Mouse (Mus musculus): ENCODE measurements at regions not wholly inside any gene's neighbourhood (a gene's known extent, or its start where the extent isn't known, plus 50 kb on each side); places are given as distances from the start of the nearest gene placed in this dataset.

DNA sequence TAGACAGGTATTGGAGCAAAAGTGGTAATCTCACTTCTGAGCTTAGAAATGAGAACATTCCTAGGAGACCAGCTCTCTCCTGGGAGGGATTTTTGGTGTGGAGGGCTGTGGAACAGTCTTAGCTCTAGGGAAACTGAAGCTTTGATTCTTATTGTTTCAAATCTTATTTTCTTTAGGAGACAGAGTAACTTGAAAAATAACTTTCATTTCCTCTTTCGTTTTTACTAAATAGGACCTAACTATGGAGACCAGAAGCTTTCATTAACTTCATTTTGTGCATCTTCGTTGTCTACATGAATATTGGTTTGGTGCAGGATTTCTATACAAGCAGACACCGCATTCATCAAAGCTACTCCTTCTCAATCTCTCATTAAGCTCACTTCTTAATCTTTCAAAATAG lies 1010.5 kb upstream of the Msl3l2 start:
- no peak for DNase-seq (ENCODE audit: low spot score in 2 of 2)

- DNase-seq (ENCODE audit: low spot score in 2 of 2): peak in 1 of 2 experiments; percentile 4
These were observed 1009.5 kb upstream of the Msl3l2 start for GRCm38 (mm10) chr10:55097225-55097624.

- DNase-seq (ENCODE audit: low spot score in 2 of 2): no peak
These were observed 1008.4 kb upstream of the Msl3l2 start for GRCm38 (mm10) chr10:55098278-55098677.

DNA sequence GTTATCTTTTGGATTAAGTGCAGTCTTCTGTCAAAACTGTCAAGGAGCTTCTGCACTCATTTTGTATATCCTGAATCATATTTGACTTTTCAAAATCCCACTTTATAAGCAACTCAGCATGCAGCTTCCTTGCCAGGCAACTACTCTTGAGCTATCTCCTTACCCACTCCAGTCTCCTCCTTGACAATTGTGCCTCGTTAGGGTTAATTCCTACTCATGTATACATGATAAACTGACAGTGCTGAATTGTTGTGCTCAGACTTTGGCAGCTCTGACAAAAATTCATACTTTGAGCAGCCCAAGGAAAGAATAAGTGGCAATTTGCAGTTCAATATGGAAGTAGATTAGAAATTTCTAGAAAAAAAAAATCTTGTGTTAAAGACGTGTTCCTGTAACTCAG lies 994.5 kb upstream of the Msl3l2 start:
- DNase-seq (ENCODE audit: low spot score in 2 of 2): no peak

- DNase-seq (ENCODE audit: low spot score in 2 of 2): no peak
These were observed 958.5 kb upstream of the Msl3l2 start for GRCm38 (mm10) chr10:55148190-55148589.

DNA sequence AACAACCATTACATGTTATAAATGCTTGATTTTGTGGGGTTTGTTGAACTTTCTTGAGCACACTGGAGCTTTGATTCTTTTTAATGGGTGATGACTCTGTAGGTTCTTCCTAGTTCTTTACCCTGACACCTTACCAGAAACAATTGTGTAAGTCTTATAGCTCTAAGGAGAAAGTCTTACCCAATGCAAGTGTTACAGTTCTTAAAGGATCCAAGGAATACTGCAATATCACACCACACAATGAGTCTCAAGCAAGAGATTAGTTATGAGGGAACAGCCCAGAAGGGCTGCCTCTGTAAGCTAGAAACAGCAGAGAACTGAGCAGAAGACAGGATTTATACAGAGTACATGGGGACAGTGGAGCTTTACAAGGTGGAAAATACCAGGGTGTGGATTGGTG lies 914.5 kb upstream of the Msl3l2 start:
- no peak for DNase-seq (ENCODE audit: low spot score in 2 of 2)

DNA sequence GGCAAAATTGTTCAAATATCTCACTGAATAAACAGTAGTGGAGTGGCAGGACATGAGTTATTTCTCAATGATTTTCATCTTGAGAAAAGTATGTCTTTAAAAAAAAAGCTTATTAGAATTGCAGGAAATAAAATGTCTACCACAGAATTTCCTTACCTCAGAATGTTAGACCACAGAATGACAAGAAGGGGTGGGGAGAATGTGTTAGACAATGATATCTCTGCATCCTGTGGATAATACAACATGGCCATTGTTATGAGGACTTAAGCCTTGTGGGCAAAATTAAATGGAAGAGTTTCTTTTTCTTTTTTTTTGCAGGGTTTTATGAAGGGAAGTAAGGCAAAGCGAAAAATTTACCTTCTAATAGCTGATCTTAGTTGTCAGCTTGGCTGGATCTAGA lies 912.6 kb upstream of the Msl3l2 start:
- DNase-seq (ENCODE audit: low spot score in 2 of 2): no peak

- no peak for DNase-seq (ENCODE audit: low spot score in 2 of 2)
These were observed 911.5 kb upstream of the Msl3l2 start for GRCm38 (mm10) chr10:55195266-55195665.

DNA sequence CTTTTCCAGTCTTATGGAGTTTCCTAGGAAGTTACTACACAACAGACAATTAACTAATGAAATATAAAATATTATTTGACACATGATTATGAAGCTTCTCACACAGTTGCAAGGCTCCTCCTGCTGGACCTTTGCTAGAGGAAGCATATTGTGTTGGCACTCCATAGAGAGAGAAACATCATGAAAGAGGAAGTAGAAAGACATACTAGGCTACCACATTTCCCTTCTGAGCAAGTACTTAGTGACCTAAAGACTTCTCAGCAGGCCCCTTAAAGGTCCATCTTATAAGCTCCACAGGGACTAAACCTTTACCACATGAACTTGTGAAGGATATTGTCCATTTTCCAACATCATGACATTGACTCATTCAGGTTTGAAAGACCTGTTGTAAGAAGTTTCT lies 869.6 kb upstream of the Msl3l2 start:
- no peak for DNase-seq (ENCODE audit: low spot score in 2 of 2)

GRCm38 (mm10) chr10:55257351-55257750 lies 849.4 kb upstream of the Msl3l2 start:
- DNase-seq (ENCODE audit: low spot score in 2 of 2): no peak

DNA sequence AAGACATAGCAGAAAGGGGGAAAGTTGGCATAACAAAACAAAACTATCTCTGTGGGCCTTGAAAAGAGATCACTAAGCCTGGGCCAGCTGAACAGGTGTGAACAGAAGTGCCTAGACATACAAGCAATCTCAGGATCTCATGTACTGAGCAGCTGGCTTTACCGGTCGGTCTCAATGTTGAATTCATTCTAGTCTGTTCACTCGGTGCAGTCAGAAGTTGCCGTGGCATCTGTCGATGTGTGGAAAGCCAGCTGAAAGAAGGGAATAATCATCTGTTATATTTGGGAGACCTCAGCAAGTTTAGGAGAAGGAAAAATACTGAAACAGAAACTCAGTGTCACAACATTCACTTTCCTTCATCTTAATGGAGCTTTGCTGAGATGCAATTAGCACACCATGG lies 806.6 kb upstream of the Msl3l2 start:
- DNase-seq (ENCODE audit: low spot score in 2 of 2): peak in 1 of 2 experiments; percentile 1

DNA sequence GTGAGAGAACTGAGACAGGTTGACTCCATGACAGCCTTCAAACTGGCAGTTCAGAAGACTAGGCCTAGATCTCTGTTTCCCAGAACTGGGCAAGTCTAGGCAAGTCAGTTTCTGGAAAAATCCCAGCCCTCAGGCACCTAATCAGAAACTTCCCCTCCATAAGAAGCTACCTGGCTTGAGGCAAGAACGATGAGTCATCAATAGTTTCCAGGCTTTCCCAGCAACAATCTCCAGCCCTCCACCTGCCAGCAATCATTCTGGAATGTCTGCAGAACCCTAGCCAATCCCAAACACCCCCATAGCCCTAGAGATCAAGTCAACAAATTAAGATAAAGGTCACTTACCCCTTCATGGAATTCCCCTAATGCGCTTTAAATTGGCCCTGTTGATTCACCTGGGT lies 772.9 kb upstream of the Msl3l2 start:
- DNase-seq (ENCODE audit: low spot score in 2 of 2): no peak

GRCm38 (mm10) chr10:55335997-55336396 lies 770.7 kb upstream of the Msl3l2 start:
- no peak for DNase-seq (ENCODE audit: low spot score in 2 of 2)

DNA sequence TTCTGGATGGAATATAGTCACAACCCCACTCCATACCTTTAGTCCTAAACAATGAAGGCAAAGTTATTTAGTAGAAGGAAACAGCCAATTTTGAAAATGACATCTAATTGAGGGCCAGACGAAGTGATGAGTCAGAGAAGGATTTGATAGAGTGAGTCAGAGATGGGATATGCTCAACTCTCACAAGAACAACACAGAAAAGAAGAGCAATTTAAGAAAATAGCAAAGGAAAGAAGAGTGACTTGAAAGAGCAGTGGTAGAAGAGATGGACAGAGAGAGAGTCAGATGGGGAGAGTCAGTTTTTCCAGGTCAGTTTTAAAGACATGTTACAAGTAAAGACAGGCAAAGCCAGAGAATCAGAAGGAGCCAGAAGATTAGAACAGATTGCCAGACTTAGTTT lies 758.6 kb upstream of the Msl3l2 start:
- DNase-seq (ENCODE audit: low spot score in 2 of 2): no peak

All from frontal cortex, postnatal 36 days (tissue).